Mouse (Mus musculus) lung, adult 2 months (tissue): ENCODE data around the gene Vwa3b.

Source experiments
- CTCF ChIP-seq: fragments of 200-500 bp; IDR thresholded peaks from 2 replicates; pipeline ENCODE4 v1.5.1; 2011; ENCODE audit warnings: mild to moderate bottlenecking, low read length, control low read depth; ENCODE audit not compliant: insufficient read depth
- POLR2A ChIP-seq: fragments of 200-500 bp; IDR thresholded peaks from 2 replicates; pipeline ENCODE4 v1.6.1; 2011; ENCODE audit warnings: low read depth, mild to moderate bottlenecking, control low read depth, low read length, borderline replicate concordance; ENCODE audit errors: extremely low read depth

DNA sequence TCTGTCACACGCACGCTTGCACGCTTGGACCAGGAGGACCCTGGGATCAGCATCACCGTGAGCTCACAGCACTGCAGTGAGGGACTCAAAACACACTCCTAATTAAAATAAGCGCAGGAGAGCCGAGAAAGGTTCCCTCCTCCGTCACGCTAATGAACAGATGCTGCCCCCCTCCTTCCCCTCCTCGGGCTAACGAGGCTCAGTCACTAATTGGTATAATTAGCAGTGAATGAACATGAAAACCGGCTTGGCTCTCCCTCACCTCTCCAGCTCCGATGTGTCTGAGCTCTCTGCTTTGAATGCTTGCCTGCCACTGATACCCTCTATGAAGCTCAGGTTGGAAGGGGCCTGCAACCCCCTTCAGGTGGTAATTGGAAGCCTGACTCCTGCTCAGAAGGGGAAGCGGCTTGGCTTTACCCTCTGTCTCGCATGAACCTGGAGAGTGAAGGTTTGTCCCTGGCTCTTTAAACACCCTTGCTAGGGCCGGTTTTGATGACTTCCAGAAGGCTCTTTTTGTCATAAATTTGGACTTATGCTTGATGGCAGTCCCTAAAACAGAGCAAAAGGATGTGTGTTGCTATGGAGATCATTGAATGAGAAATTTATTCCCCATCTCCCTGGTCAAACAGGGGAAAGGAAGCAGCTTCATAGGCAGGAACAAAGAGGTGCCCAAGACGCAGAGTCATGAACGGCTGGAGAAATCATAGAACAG lies 71.1 kb downstream of the Vwa3b start:
- no peak for TF ChIP-seq CTCF
- TF ChIP-seq POLR2A, result no peak
